Mouse (Mus musculus) hindbrain, embryonic 15.5 days (tissue): ENCODE measurements at regions not wholly inside any gene's neighbourhood (a gene's known extent, or its start where the extent isn't known, plus 50 kb on each side); places are given as distances from the start of the nearest gene placed in this dataset.
"Not testable (repeated sequence)": the region's sequence is repeated elsewhere in the genome, so short reads cannot be mapped to it uniquely, and the experiment has no call there.

Experiments
- ATAC-seq: fragments of 200-750 bp; cut with Nextera tagmentation; 2 replicates; pipeline ENCODE4 v1.8.0; 2017; ENCODE audit warnings: low read depth, moderate number of reproducible peaks, moderate TSS enrichment; ENCODE audit not compliant: low FRiP score
- H3K27ac ChIP-seq: fragments of 300-500 bp; sonication (generic); replicated peaks from 2 replicates; pipeline ENCODE4 v1.5.1; 2015; ENCODE audit warnings: mild to moderate bottlenecking, inconsistent platforms
- H3K27me3 ChIP-seq: fragments of 300-500 bp; sonication (generic); 2 replicates; pipeline ENCODE4 v1.6.1; 2015; ENCODE audit warnings: control low read depth, inconsistent platforms
- H3K36me3 ChIP-seq: fragments of 300-500 bp; sonication (generic); 2 replicates; pipeline ENCODE4 v1.6.1; 2015; ENCODE audit warnings: control low read depth, inconsistent platforms
- H3K4me1 ChIP-seq: fragments of 300-500 bp; sonication (generic); replicated peaks from 2 replicates; pipeline ENCODE4 v1.6.1; 2015; ENCODE audit warnings: control low read depth, inconsistent platforms
- H3K4me2 ChIP-seq: fragments of 300-500 bp; sonication (generic); 2 replicates; pipeline ENCODE4 v1.6.1; 2015; ENCODE audit warnings: moderate library complexity, mild to moderate bottlenecking, inconsistent platforms
- H3K4me3 ChIP-seq: fragments of 300-500 bp; sonication (generic); 2 replicates; pipeline ENCODE4 v1.5.1; 2015; ENCODE audit warnings: mild to moderate bottlenecking, inconsistent platforms
- H3K9ac ChIP-seq: fragments of 300-500 bp; sonication (generic); 2 replicates; pipeline ENCODE4 v1.6.1; 2015; ENCODE audit warnings: inconsistent platforms
- H3K9me3 ChIP-seq: fragments of 300-500 bp; sonication (generic); 2 replicates; pipeline ENCODE4 v1.6.1; 2016; ENCODE audit warnings: control low read depth, inconsistent platforms
- WGBS: fragments of 180-500 bp; shearing (Covaris S2); methylation state at CpG from one replicate; pipeline ENCODE4 v1.1.7; 2015; 5-methylcytosine and 5-hydroxymethylcytosine counted together

DNA sequence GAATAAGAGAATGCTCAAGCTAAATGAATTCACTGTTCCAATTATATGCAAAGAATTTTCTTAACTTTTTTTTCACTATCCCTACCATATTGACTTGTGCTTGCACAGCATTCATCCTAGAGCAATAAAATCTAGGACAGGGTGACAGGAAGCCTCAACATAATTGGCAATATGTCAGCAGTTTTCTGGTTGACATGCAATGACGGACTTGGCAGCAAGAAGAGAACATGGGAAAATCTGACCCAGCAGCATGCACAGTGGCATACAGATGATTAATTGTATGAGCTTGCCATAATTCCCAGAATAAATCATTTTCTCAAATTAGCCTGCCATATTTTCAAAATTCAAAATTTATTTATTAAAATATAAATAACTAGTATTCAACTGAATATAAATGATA lies 152.7 kb downstream of the Amy2a5 start:
- no peak overlapping the region for H3K27ac ChIP-seq
- WGBS, result 60% methylated on average over 1 of the region's 1 CpGs
- no peak overlapping the region for H3K4me2 ChIP-seq
- no peaks in the 10 kb centered on the region for H3K9me3 ChIP-seq
- H3K9ac ChIP-seq, result no peak overlapping the region
- no peaks in the 10 kb centered on the region for H3K27me3 ChIP-seq
- no peaks in the 10 kb centered on the region for H3K36me3 ChIP-seq
- no peak overlapping the region for H3K4me3 ChIP-seq
- H3K4me1 ChIP-seq, result no peaks in the 10 kb centered on the region
- no peak for ATAC-seq

DNA sequence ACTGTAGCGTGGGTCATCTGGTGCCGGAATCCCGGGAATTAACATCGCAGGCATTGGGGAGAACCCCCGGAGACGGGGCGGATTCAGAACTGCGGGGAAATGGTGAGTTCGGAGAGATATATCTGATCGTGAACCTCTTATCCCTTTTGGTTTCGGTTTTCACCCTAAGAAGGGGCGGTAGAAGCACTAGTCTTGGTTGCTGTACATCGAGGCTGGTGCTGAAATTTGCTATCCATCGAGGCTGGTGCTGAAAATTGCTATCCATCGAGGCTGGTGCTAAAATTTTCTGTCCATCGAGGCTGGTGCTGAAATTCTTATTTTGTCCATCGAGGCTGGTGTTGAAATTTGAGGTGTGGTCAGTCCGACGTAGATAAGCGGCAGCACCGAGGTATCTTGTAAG lies 167.8 kb downstream of the Amy2a5 start:
- not testable (repeated sequence) for H3K4me1 ChIP-seq, H3K9ac ChIP-seq, H3K27me3 ChIP-seq, ATAC-seq, H3K9me3 ChIP-seq, H3K36me3 ChIP-seq, H3K27ac ChIP-seq, H3K4me3 ChIP-seq, H3K4me2 ChIP-seq
- 85% methylated on average over 21 of the region's 21 CpGs for WGBS

DNA sequence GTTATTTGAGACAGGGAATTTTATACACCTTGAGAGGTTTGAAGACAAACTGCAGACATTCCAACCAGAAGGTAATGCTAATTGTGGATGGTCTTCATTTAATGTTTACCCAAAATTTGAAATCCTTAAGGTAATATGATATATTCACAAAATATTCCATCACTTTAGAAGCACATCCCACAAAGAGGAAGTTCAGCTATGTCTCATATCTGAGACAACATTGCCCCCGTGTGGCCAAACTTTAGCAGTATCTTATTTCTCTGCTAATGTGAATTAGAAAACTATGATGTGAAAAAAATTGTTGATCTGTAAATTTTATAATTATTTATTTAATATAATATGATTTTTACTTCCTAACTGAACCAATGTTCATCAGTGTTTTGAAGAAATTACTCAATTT lies 177.9 kb downstream of the Amy2a5 start:
- Histone ChIP-seq H3K4me3 (no peak overlapping the region), H3K9ac (no peak overlapping the region), H3K4me1 (no peaks in the 10 kb centered on the region), H3K4me2 (no peak overlapping the region), H3K9me3 (no peaks in the 10 kb centered on the region), H3K27me3 (no peaks in the 10 kb centered on the region), H3K27ac (no peak overlapping the region), H3K36me3 (no peaks in the 10 kb centered on the region)
- 0% methylated on average over 1 of the region's 1 CpGs for WGBS
- peak; percentile 66; the same call in 1 of the 2 replicates for ATAC-seq
